Mouse (Mus musculus): ENCODE measurements around the gene Spon1. TPM values are rescaled to one million over a fixed set of nuclear protein-coding genes. Genes with fewer than 3 reads are reported as not detected.

Spon1 gene
- polyA plus RNA-seq, 1 experiment from 2014 or later: 64.3 TPM

GRCm38 (mm10) chr7:114058166-114058565, 292.4 kb downstream of the Spon1 start:
- no peaks in the 10 kb centered on the region for H3K27me3 ChIP-seq (replicated peaks; ENCODE audit: control insufficient read depth, insufficient read depth, low read length)
- ATAC-seq: no peak
- no peaks in the 10 kb centered on the region for H3K9me3 ChIP-seq (ENCODE audit: control insufficient read depth, low read length)
- no peak overlapping the region for H3K4me3 ChIP-seq (ENCODE audit: low read length)
- no peak overlapping the region; the same call in 1 of the 2 replicates for H3K9ac ChIP-seq (ENCODE audit: low read depth, low read length)
- H3K4me2 ChIP-seq (ENCODE audit: low read length): no peak overlapping the region
- H3K36me3 ChIP-seq (ENCODE audit: control insufficient read depth, insufficient read depth, low read length): no peaks in the 10 kb centered on the region
- 92% methylated on average over 16 of the region's 16 CpGs for WGBS
- no peak overlapping the region for H3K27ac ChIP-seq (ENCODE audit: low read depth, low read length)
- H3K4me1 ChIP-seq (ENCODE audit: control insufficient read depth, insufficient read depth, low read depth, low read length): no peaks in the 10 kb centered on the region

- no peak overlapping the region for H3K4me3 ChIP-seq (ENCODE audit: low read length)
- no peaks in the 10 kb centered on the region for H3K27me3 ChIP-seq (replicated peaks; ENCODE audit: control insufficient read depth, insufficient read depth, low read length)
- no peak overlapping the region for H3K4me2 ChIP-seq (ENCODE audit: low read length)
- H3K4me1 ChIP-seq (ENCODE audit: control insufficient read depth, insufficient read depth, low read depth, low read length): no peaks in the 10 kb centered on the region
- ATAC-seq: no peak
- H3K9ac ChIP-seq (ENCODE audit: low read depth, low read length): no peak overlapping the region
- 78% methylated on average over 6 of the region's 6 CpGs for WGBS
- H3K36me3 ChIP-seq (ENCODE audit: control insufficient read depth, insufficient read depth, low read length): no peaks in the 10 kb centered on the region
- H3K9me3 ChIP-seq (ENCODE audit: control insufficient read depth, low read length): no peaks in the 10 kb centered on the region
- H3K27ac ChIP-seq (ENCODE audit: low read depth, low read length): no peak overlapping the region
Measured at GRCm38 (mm10) chr7:114058927-114059441, 293.2 kb downstream of the Spon1 start.

- no peak overlapping the region for H3K4me2 ChIP-seq (ENCODE audit: low read length)
- WGBS: 93% methylated on average over 5 of the region's 6 CpGs
Measured at GRCm38 (mm10) chr7:114060445-114060844, 294.6 kb downstream of the Spon1 start.

GRCm38 (mm10) chr7:114062451-114062850, 296.7 kb downstream of the Spon1 start:
- no peak overlapping the region for H3K27ac ChIP-seq (ENCODE audit: low read depth, low read length)
- H3K4me3 ChIP-seq (ENCODE audit: low read length): no peak overlapping the region
- no peaks in the 10 kb centered on the region for H3K27me3 ChIP-seq (replicated peaks; ENCODE audit: control insufficient read depth, insufficient read depth, low read length)
- no peaks in the 10 kb centered on the region for H3K9me3 ChIP-seq (ENCODE audit: control insufficient read depth, low read length)
- no peak for ATAC-seq
- 80% methylated on average over 1 of the region's 1 CpGs for WGBS
- no peak overlapping the region for H3K4me2 ChIP-seq (ENCODE audit: low read length)
- peaks cover 3% of the 10 kb centered on the region; the same call in 1 of the 2 replicates for H3K4me1 ChIP-seq (ENCODE audit: control insufficient read depth, insufficient read depth, low read depth, low read length)
- H3K36me3 ChIP-seq (ENCODE audit: control insufficient read depth, insufficient read depth, low read length): no peaks in the 10 kb centered on the region
- no peak overlapping the region for H3K9ac ChIP-seq (ENCODE audit: low read depth, low read length)

More at GRCm38 (mm10) chr7:114060445-114060844, 294.6 kb downstream of the Spon1 start:
- ATAC-seq: no peak
- Histone ChIP-seq H3K27me3 (replicated peaks; ENCODE audit: control insufficient read depth, insufficient read depth, low read length) (no peaks in the 10 kb centered on the region), H3K27ac (ENCODE audit: low read depth, low read length) (no peak overlapping the region), H3K4me3 (ENCODE audit: low read length) (no peak overlapping the region), H3K9me3 (ENCODE audit: control insufficient read depth, low read length) (no peaks in the 10 kb centered on the region), H3K4me1 (ENCODE audit: control insufficient read depth, insufficient read depth, low read depth, low read length) (no peaks in the 10 kb centered on the region), H3K36me3 (ENCODE audit: control insufficient read depth, insufficient read depth, low read length) (no peaks in the 10 kb centered on the region), H3K9ac (ENCODE audit: low read depth, low read length) (no peak overlapping the region)

GRCm38 (mm10) chr7:114063534-114063933, 297.7 kb downstream of the Spon1 start:
- Histone ChIP-seq H3K36me3 (ENCODE audit: control insufficient read depth, insufficient read depth, low read length) (no peaks in the 10 kb centered on the region), H3K27me3 (replicated peaks; ENCODE audit: control insufficient read depth, insufficient read depth, low read length) (no peaks in the 10 kb centered on the region), H3K4me2 (ENCODE audit: low read length) (no peak overlapping the region), H3K4me1 (ENCODE audit: control insufficient read depth, insufficient read depth, low read depth, low read length) (peaks cover 3% of the 10 kb centered on the region; the same call in 1 of the 2 replicates), H3K27ac (ENCODE audit: low read depth, low read length) (no peak overlapping the region), H3K4me3 (ENCODE audit: low read length) (no peak overlapping the region), H3K9me3 (ENCODE audit: control insufficient read depth, low read length) (no peaks in the 10 kb centered on the region), H3K9ac (ENCODE audit: low read depth, low read length) (no peak overlapping the region)
- no peak for ATAC-seq
- 71% methylated on average over 8 of the region's 8 CpGs for WGBS

GRCm38 (mm10) chr7:114063966-114064365, 298.2 kb downstream of the Spon1 start:
- Histone ChIP-seq H3K27ac (ENCODE audit: low read depth, low read length) (no peak overlapping the region), H3K4me3 (ENCODE audit: low read length) (no peak overlapping the region), H3K36me3 (ENCODE audit: control insufficient read depth, insufficient read depth, low read length) (no peaks in the 10 kb centered on the region), H3K9me3 (ENCODE audit: control insufficient read depth, low read length) (no peaks in the 10 kb centered on the region), H3K27me3 (replicated peaks; ENCODE audit: control insufficient read depth, insufficient read depth, low read length) (no peaks in the 10 kb centered on the region), H3K9ac (ENCODE audit: low read depth, low read length) (no peak overlapping the region), H3K4me1 (ENCODE audit: control insufficient read depth, insufficient read depth, low read depth, low read length) (peaks cover 3% of the 10 kb centered on the region; the same call in 1 of the 2 replicates), H3K4me2 (ENCODE audit: low read length) (no peak overlapping the region)
- 84% methylated on average over 6 of the region's 6 CpGs for WGBS
- no peak for ATAC-seq

DNA sequence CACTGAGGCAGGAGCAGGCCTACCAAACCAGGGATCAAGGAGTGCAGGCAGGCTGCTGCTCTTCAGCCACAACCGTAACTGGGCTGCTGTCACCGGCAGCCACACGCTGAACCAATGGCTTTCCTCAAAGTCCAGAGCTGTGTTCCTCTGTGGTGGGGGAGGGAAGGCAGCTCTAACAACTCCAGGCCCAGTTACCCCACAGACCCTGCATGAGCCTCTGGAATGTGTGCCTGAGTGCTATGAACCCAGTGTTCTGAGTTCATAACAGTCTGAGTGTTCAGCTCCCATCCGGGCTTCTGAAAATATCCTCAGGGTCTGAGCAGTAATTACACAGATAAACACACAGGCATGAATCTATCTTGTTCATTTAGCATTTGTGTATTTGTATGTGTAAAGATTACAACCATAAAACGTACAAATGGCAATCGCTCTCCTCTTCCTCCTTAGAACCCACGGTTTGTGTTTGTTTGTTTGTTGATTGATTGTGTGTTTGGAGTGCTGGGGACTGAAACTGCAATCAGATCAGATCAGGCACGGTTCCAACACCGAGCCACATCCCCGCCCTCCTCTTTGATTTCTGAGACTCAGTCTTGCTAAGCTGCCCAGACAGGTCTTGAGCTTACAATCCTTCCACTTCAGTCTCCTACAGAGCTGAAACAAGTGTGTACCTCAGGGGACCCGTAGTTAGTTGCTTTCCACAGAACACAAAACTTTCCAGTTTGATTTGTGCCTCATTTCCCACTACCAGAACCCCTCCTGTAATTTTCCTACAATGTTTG, 299.8 kb downstream of the Spon1 start:
- Histone ChIP-seq H3K9ac (ENCODE audit: low read depth, low read length) (no peak overlapping the region), H3K27me3 (replicated peaks; ENCODE audit: control insufficient read depth, insufficient read depth, low read length) (no peaks in the 10 kb centered on the region), H3K4me1 (ENCODE audit: control insufficient read depth, insufficient read depth, low read depth, low read length) (peaks cover 3% of the 10 kb centered on the region; the same call in 1 of the 2 replicates), H3K9me3 (ENCODE audit: control insufficient read depth, low read length) (no peaks in the 10 kb centered on the region), H3K27ac (ENCODE audit: low read depth, low read length) (no peak overlapping the region), H3K4me2 (ENCODE audit: low read length) (no peak overlapping the region), H3K36me3 (ENCODE audit: control insufficient read depth, insufficient read depth, low read length) (no peaks in the 10 kb centered on the region), H3K4me3 (ENCODE audit: low read length) (no peak overlapping the region)
- 43% methylated on average over 11 of the region's 11 CpGs for WGBS
- ATAC-seq: no peak

DNA sequence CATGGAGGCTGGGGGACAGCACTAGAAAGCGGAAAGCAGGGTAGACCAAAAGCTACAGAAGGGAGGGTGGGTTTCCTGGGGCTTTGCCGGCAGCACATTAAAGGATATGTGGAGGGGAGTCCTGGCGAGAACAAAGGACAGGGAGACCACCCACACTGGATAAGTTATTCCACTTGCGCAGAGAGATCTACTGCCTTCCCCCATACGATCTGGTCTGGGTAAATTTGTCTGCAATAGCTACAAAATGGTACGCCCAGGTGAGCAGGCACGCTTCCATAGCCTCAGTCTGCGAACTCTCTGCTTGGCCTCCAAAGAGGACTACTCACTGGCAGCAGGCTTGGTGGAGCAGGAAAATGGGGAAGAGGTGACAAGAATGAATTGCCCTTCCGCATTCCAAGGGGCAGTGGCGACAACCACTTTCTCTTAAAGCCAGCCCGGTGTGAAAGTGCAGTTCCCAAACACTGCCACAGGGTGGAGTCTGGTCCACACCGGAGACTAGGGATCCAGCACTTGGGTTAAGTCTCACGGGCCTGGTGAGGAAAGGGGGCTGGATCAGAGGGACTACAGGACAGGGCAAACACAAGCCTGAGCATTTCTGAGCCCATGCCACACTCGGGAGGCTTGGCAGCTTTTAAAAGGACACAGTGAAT, 300.9 kb downstream of the Spon1 start:
- H3K9me3 ChIP-seq (ENCODE audit: control insufficient read depth, low read length): no peaks in the 10 kb centered on the region
- no peak overlapping the region for H3K27ac ChIP-seq (ENCODE audit: low read depth, low read length)
- peak overlapping the region; percentile 50; the same call in 1 of the 2 replicates for H3K9ac ChIP-seq (ENCODE audit: low read depth, low read length)
- H3K4me2 ChIP-seq (ENCODE audit: low read length): peak overlapping the region; percentile 61
- H3K36me3 ChIP-seq (ENCODE audit: control insufficient read depth, insufficient read depth, low read length): no peaks in the 10 kb centered on the region
- H3K4me3 ChIP-seq (ENCODE audit: low read length): peak overlapping the region; percentile 35
- peaks cover 3% of the 10 kb centered on the region; the same call in 1 of the 2 replicates for H3K4me1 ChIP-seq (ENCODE audit: control insufficient read depth, insufficient read depth, low read depth, low read length)
- 5% methylated on average over 14 of the region's 14 CpGs for WGBS
- ATAC-seq: peak; percentile 77
- no peaks in the 10 kb centered on the region for H3K27me3 ChIP-seq (replicated peaks; ENCODE audit: control insufficient read depth, insufficient read depth, low read length)

GRCm38 (mm10) chr7:114068956-114069533, 303.2 kb downstream of the Spon1 start:
- no peaks in the 10 kb centered on the region for H3K27me3 ChIP-seq (replicated peaks; ENCODE audit: control insufficient read depth, insufficient read depth, low read length)
- no peaks in the 10 kb centered on the region for H3K9me3 ChIP-seq (ENCODE audit: control insufficient read depth, low read length)
- no peak overlapping the region for H3K4me2 ChIP-seq (ENCODE audit: low read length)
- no peak overlapping the region for H3K4me3 ChIP-seq (ENCODE audit: low read length)
- 82% methylated on average over 11 of the region's 11 CpGs for WGBS
- no peak for ATAC-seq
- H3K4me1 ChIP-seq (ENCODE audit: control insufficient read depth, insufficient read depth, low read depth, low read length): peaks cover 8% of the 10 kb centered on the region; the same call in 1 of the 2 replicates
- H3K27ac ChIP-seq (ENCODE audit: low read depth, low read length): no peak overlapping the region
- no peaks in the 10 kb centered on the region for H3K36me3 ChIP-seq (ENCODE audit: control insufficient read depth, insufficient read depth, low read length)
- H3K9ac ChIP-seq (ENCODE audit: low read depth, low read length): no peak overlapping the region

Data from hindbrain, embryonic 16.5 days (tissue).